In the genomic region with DNA sequence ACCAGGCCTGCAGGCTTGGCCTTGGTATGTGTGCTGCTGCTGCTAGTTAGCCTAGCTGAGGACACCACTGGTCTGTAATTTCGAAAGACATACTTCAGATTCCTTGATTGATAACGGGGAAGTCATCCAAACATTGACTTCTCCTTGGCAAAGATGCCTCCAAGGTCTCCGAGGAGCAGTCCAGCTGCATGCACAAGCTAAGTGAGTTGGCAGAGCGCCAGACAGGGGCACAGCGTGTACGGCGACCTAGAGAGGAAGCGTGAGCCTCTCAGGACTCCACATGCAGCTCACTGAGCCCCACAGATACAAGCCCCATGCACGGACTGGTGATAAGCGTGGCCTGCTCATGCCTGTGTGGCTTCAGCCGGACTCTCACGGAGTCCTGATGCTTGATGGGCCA, we compare ENCODE assay signal across 11 mouse cellular contexts. TPM values are rescaled to one million over a fixed set of nuclear protein-coding genes. Genes with fewer than 3 reads are reported as not detected.
DNase-seq lines count a peak whose midpoint lies in the region; ATAC-seq and TF ChIP-seq lines count a peak whose summit lies in the region.
"Had no signal": no experiment of that assay in that cellular context is flagged by ENCODE, and none has a peak within 500 bp of the region (broad histone marks: within the 10 kb centered on the region; RNA-seq: fewer than 3 reads in every experiment).

No protein-coding gene starts in this region.

- H3K9me3 ChIP-seq in heart, postnatal 0 days (replicated peaks; ENCODE audit: control insufficient read depth, low read length), result no peaks in the 10 kb centered on the region
- H3K9me3 ChIP-seq in lung, embryonic 16.5 days (ENCODE audit: control insufficient read depth, low read length), result no peaks in the 10 kb centered on the region

- no peak overlapping the region for H3K27ac ChIP-seq in heart, postnatal 0 days (ENCODE audit: low read depth)
- H3K27ac ChIP-seq in lung, embryonic 16.5 days (ENCODE audit: low read length), result peak overlapping the region; percentile 52; the same call in 1 of the 2 replicates

- no peak overlapping the region for H3K4me2 ChIP-seq in heart, postnatal 0 days (ENCODE audit: low read depth, low read length)
- no peak overlapping the region for H3K4me2 ChIP-seq in lung, embryonic 16.5 days (ENCODE audit: low read depth, low read length)

- 0 out of 2 replicates have a peak, but pooled peaks have one; percentile 33 for ATAC-seq in heart, postnatal 0 days (ENCODE audit: insufficient read depth, low read depth)
- peak; percentile 77 for ATAC-seq in lung, embryonic 16.5 days (ENCODE audit: low read depth)
- ATAC-seq in activated CD4-positive, CD25-positive, alpha-beta regulatory T cell, adult 4 months, result no peak
- ATAC-seq: midbrain, embryonic 16.5 days had no signal

- peaks cover 15% of the 10 kb centered on the region for H3K36me3 ChIP-seq in heart, postnatal 0 days (replicated peaks; ENCODE audit: control insufficient read depth, insufficient read depth, low read length)
- no peaks in the 10 kb centered on the region; the same call in 1 of the 2 replicates for H3K36me3 ChIP-seq in lung, embryonic 16.5 days (ENCODE audit: control insufficient read depth, insufficient read depth, low read length)

- H3K9ac ChIP-seq in heart, postnatal 0 days (replicated peaks; ENCODE audit: low read depth, low read length), result no peak overlapping the region
- no peak overlapping the region for H3K9ac ChIP-seq in lung, embryonic 16.5 days (ENCODE audit: low read length)

- no peak for TF ChIP-seq EP300 in heart, postnatal 0 days (IDR thresholded peaks at IDR 0.05; ENCODE audit: low read depth)

- H3K27me3 ChIP-seq in heart, postnatal 0 days (ENCODE audit: control insufficient read depth, insufficient read depth, low read length), result no peaks in the 10 kb centered on the region
- no peaks in the 10 kb centered on the region for H3K27me3 ChIP-seq in lung, embryonic 16.5 days (ENCODE audit: control insufficient read depth, insufficient read depth, low read depth, low read length)

- no peak for TF ChIP-seq CTCF in heart, postnatal 0 days (IDR thresholded peaks at IDR 0.05; ENCODE audit: low read depth)

- no peak overlapping the region for H3K4me3 ChIP-seq in heart, postnatal 0 days (ENCODE audit: low read depth, low read length)
- H3K4me3 ChIP-seq in lung, embryonic 16.5 days (ENCODE audit: low read length), result no peak overlapping the region

- DNase-seq in heart, postnatal 0 days (ENCODE audit: low spot score), result peak; percentile 24
- DNase-seq in heart, adult 11 months, result no peak
- DNase-seq in 416B (ENCODE audit: low read depth), result peak; percentile 90
- peak; percentile 81 to 88 for DNase-seq in adrenal gland, postnatal 36 days
- no peak for DNase-seq in B cell, adult 2 months
- DNase-seq in cerebellum, adult 11 months, result no peak
- DNase-seq: cerebellum, adult 9-11 months; kidney, adult 11 months had no signal

- WGBS in heart, postnatal 0 days, result 17% methylated on average over 12 of the region's 12 CpGs
- WGBS in lung, embryonic 16.5 days, result 17% methylated on average over 12 of the region's 12 CpGs

- H3K4me1 ChIP-seq in heart, postnatal 0 days (ENCODE audit: control insufficient read depth, insufficient read depth), result 0 out of 2 replicates have a peak, but pooled peaks cover 3% of the 10 kb centered on the region
- H3K4me1 ChIP-seq in lung, embryonic 16.5 days (replicated peaks; ENCODE audit: control insufficient read depth, insufficient read depth, low read length), result peaks cover 12% of the 10 kb centered on the region

RNA-seq across cellular contexts. Expression of gene Cabp7, which starts 17.0 kb away (rescaled TPM):
- total RNA-seq in heart, postnatal 0 days (2014; rRNA removed; ENCODE audit: low replicate concordance), result not detected in 2 replicates
- 0.07 TPM in 1 of 2 replicates, not detected in the other for polyA plus RNA-seq in heart, postnatal 0 days (2015; fragmentation: Nextera tagmentation; extraction: Ambion mirVana)
- under 1 TPM in 1 of 2 experiments, not detected in 1; 0.20 TPM for total RNA-seq in adrenal gland, postnatal 36 days (2021)
- 0.14 and 0.28 TPM in 2 replicates for polyA plus RNA-seq in lung, embryonic 16.5 days (2015; fragmentation: Nextera tagmentation; extraction: Ambion mirVana)
- polyA plus RNA-seq in activated CD4-positive, CD25-positive, alpha-beta regulatory T cell, adult 4 months (2017; shearing (Covaris generic)), result under 1 TPM; 0.15 to 0.31 TPM

RNA-seq across cellular contexts. Expression of gene Zmat5, which starts 25.1 kb away (rescaled TPM):
- total RNA-seq in heart, postnatal 0 days (2014; rRNA removed; ENCODE audit: low replicate concordance), result 35.1 and 51.2 TPM in 2 replicates
- 50.5 and 54.1 TPM in 2 replicates for polyA plus RNA-seq in heart, postnatal 0 days (2015; fragmentation: Nextera tagmentation; extraction: Ambion mirVana)
- total RNA-seq in adrenal gland, postnatal 36 days (2021), result 10 to 100 TPM; 44.5 to 49.6 TPM
- 76.5 and 80.0 TPM in 2 replicates for polyA plus RNA-seq in lung, embryonic 16.5 days (2015; fragmentation: Nextera tagmentation; extraction: Ambion mirVana)
- polyA plus RNA-seq in activated CD4-positive, CD25-positive, alpha-beta regulatory T cell, adult 4 months (2017; shearing (Covaris generic)), result 100 to 1,000 TPM; 127 to 144 TPM

RNA-seq across cellular contexts. Expression of gene Uqcr10, which starts 25.5 kb away (rescaled TPM):
- total RNA-seq in heart, postnatal 0 days (2014; rRNA removed; ENCODE audit: low replicate concordance), result 721 and 837 TPM in 2 replicates
- 3,434 and 3,656 TPM in 2 replicates for polyA plus RNA-seq in heart, postnatal 0 days (2015; fragmentation: Nextera tagmentation; extraction: Ambion mirVana)
- total RNA-seq in adrenal gland, postnatal 36 days (2021), result 100 to 1,000 TPM; 958 to 992 TPM
- 806 and 839 TPM in 2 replicates for polyA plus RNA-seq in lung, embryonic 16.5 days (2015; fragmentation: Nextera tagmentation; extraction: Ambion mirVana)
- polyA plus RNA-seq in activated CD4-positive, CD25-positive, alpha-beta regulatory T cell, adult 4 months (2017; shearing (Covaris generic)), result 100 to 1,000 TPM; 481 to 512 TPM

Comparison
In these comparisons a context has a peak if more than half of its experiments do, and no peak if none do; other contexts are left out.
1. DNase-seq: peak in heart, postnatal 0 days (single experiment), 416B (single experiment) and adrenal gland, postnatal 36 days (2 of 2); none in heart, adult 11 months (single experiment), B cell, adult 2 months (0 of 2) and cerebellum, adult 11 months (single experiment).